Mouse (Mus musculus) lung, adult 2 months (tissue): ENCODE data around the gene Prdm16. TPM values are rescaled to one million over a fixed set of nuclear protein-coding genes. Genes with fewer than 3 reads are reported as not detected.

Experiments
- DNase-seq: peaks from one replicate; pipeline ENCODE4 v3.0.0; 2022
- H3K4me1 ChIP-seq: fragments of 200-500 bp; 2 replicates; pipeline ENCODE4 v1.6.1; 2011; ENCODE audit warnings: low read length; ENCODE audit not compliant: control insufficient read depth, insufficient read depth
- H3K4me3 ChIP-seq: fragments of 200-500 bp; replicated peaks from 2 replicates; pipeline ENCODE3; 2011; ENCODE audit warnings: low read depth, mild to moderate bottlenecking, control low read depth, low read length; ENCODE audit errors: extremely low read depth
- CTCF ChIP-seq: fragments of 200-500 bp; IDR thresholded peaks from 2 replicates; pipeline ENCODE4 v1.5.1; 2011; ENCODE audit warnings: mild to moderate bottlenecking, low read length, control low read depth; ENCODE audit not compliant: insufficient read depth
- POLR2A ChIP-seq: fragments of 200-500 bp; IDR thresholded peaks from 2 replicates; pipeline ENCODE4 v1.6.1; 2011; ENCODE audit warnings: low read depth, mild to moderate bottlenecking, control low read depth, low read length, borderline replicate concordance; ENCODE audit errors: extremely low read depth
- WGBS: fragments of 180-500 bp; shearing (Covaris S2); methylation state at CpG from one replicate; pipeline ENCODE4 v1.1.7; 2018; 5-methylcytosine and 5-hydroxymethylcytosine counted together
- polyA plus RNA-seq: library from polyadenylated mRNA; depleted of rRNA; stranded (reverse); fragments of >200 nt; gene quantifications from 2 replicates; pipeline ENCODE4 v1.2.3, GENCODE M21; 2012

The Prdm16 gene
- polyA plus RNA-seq, 1 experiment, result 18.3 TPM

DNA sequence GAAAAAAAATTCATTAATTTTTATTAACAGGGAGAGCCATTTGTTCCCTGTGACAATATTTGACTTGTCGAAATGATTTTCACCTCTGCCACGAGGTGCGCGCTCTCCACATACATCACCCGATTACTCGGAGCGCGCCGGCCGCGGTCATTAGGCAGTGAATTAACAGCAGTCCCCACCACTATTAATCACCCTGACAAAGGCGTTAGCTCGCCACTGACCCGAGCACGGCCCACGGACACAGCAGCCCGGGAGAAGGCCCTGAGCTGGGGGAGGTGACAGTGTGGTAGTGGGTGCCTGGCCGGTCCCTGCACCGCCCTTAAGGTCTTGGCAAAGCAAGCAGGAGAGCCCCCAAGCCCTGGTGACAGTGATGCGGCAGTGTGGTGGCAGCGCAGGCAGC is 92.8 kb downstream of the Prdm16 start:
- no peak for DNase-seq
- Histone ChIP-seq H3K4me3 (no peak overlapping the region), H3K4me1 (0 out of 2 replicates have a peak, but pooled peaks cover 3% of the 10 kb centered on the region)
- WGBS, result 39% methylated on average over 21 of the region's 21 CpGs
- TF ChIP-seq POLR2A, result no peak
- no peak for TF ChIP-seq CTCF

DNA sequence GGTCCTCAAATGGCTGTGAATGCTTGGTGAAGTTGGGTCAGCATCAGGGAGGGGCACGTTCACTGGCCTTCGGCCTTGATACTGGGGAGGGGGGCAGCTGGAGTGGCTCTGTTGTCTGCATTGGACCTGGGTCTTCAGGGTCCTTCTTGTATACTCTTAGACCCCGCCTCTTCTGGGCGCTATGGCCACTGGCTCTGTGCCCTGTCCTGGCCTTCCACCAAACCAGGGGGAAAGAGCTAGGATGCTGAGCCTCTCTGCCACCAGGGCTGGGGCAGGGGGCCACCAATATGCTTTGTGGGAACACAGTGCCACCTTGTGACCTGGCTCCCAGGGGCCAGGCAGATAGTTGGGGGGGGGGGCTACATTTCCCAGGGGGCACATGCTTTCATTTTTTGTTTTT is 93.5 kb downstream of the Prdm16 start:
- Histone ChIP-seq H3K4me3 (no peak overlapping the region), H3K4me1 (0 out of 2 replicates have a peak, but pooled peaks cover 3% of the 10 kb centered on the region)
- WGBS, result 44% methylated on average over 4 of the region's 4 CpGs
- DNase-seq, result no peak
- no peak for TF ChIP-seq CTCF
- no peak for TF ChIP-seq POLR2A

DNA sequence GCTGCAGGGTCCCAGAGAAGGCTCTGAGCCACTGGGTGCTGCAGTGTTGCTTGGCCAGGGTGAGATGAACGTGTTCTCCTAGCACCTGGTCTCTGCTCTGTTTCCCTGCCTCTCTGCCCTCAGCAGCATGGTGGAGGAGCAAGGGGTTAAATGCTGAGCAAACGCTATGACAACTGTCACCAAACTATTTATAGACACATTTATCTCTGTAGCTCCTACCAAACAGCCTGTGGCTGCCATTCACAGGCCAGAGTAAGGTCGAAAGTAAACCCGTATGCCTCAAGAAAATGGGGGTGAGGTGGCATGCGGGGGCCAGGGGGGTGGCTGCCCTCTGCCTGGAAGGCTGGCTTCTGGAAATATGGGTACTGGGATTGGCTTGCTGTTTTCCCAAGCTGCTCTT is 94.1 kb downstream of the Prdm16 start:
- no peak overlapping the region for H3K4me3 ChIP-seq
- 45% methylated on average over 5 of the region's 5 CpGs for WGBS
- TF ChIP-seq POLR2A, result no peak
- TF ChIP-seq CTCF, result no peak
- H3K4me1 ChIP-seq, result 0 out of 2 replicates have a peak, but pooled peaks cover 3% of the 10 kb centered on the region
- DNase-seq, result no peak

DNA sequence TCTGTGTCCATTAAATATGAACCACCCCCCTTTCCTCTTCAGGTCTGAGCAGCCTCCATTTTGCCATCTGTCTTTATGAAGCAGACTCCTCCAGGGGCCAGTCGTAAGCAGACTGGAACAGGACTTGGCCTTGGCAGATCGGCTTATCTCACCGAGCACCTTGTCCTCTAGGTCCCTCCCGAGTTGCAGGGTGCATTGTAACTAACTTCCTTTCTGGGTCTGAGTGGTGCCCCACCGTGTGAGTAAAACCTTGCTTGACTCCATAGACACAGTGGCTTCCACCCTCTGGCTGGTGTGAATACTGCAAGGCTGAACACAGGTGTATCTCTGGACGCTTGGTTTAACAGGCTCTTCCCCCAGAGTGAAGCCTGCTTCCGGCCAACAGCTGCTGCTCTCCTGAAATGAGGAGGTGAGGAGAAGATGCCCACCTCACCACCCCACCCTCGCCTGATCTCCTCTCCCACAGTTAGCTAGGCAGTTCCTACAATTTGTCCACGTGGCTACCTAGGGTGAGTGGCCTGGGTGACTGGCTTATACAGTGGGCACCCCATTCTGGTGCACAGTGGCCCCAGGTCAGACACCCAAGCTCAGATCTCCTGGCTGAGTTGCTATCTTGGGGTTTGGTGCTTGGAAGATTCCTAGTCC is 94.9 kb downstream of the Prdm16 start:
- TF ChIP-seq POLR2A, result no peak
- TF ChIP-seq CTCF, result no peak
- Histone ChIP-seq H3K4me3 (no peak overlapping the region), H3K4me1 (0 out of 2 replicates have a peak, but pooled peaks cover 3% of the 10 kb centered on the region)
- no peak for DNase-seq
- WGBS, result 53% methylated on average over 9 of the region's 9 CpGs

DNA sequence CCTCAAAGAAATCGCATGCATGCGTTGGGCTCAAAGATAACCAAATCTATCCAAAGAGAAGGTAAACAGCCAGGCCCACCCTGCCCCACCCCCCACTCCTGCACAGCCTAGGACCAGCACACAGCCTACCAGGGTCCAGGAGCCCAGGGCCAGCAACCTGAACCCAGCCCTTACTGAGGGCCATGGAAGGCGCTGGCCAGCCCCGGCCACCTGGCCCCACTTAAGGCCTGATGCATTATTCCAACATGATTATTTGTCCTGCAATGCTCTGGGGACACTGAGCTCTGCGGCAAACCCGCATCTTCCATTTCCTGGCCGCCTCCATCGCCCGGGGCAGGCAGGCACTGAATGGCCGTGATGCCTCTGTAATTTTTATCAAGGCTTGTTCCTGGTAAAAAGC is 96.0 kb downstream of the Prdm16 start:
- no peak overlapping the region for H3K4me3 ChIP-seq
- TF ChIP-seq CTCF (no peak), POLR2A (no peak)
- WGBS, result 66% methylated on average over 10 of the region's 10 CpGs
- DNase-seq, result no peak
- H3K4me1 ChIP-seq, result 0 out of 2 replicates have a peak, but pooled peaks cover 3% of the 10 kb centered on the region

DNA sequence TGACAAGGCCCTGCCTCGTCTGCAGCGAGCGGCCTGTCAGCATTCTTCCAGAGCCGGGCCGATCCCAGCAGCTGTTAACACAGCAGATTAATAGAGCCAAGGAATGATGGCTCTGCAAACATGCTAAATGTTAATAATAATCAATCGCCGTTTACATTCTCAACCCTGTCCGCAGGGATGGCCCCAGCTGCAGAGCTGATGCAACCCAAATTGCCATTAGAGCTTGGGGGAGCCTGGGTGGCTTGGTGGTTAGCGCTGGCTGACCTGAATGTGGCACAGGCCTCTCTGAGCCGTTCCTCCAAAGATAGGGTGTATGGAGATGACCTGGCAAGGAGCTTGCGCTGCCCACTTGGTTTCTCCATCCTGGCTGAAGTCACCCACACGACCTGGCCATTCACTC is 97.0 kb downstream of the Prdm16 start:
- H3K4me3 ChIP-seq, result no peak overlapping the region
- DNase-seq, result no peak
- WGBS, result 76% methylated on average over 12 of the region's 12 CpGs
- H3K4me1 ChIP-seq, result 0 out of 2 replicates have a peak, but pooled peaks cover 3% of the 10 kb centered on the region
- TF ChIP-seq CTCF (no peak), POLR2A (no peak)

DNA sequence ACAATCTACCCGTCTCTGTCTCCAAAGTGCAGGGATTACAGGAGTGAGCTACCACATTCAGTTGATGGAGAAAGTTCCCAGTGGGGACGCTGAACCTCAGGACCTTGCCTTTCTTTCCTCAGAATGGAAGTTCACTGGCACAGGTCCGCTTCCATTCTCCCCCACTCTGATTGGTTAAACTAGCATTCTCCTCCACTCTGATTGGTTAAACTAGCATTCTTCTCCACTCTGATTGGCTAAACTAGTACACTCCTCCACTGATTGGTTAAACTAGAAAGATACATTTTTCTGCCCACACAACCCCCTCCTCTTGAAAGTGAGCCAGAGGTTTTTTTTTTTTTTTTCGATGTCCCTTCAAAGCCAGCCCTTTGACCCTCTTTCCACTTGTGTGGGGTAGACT is 97.9 kb downstream of the Prdm16 start:
- 0 out of 2 replicates have a peak, but pooled peaks cover 3% of the 10 kb centered on the region for H3K4me1 ChIP-seq
- DNase-seq, result no peak
- WGBS, result 81% methylated on average over 4 of the region's 4 CpGs
- no peak for TF ChIP-seq CTCF
- no peak for TF ChIP-seq POLR2A
- no peak overlapping the region for H3K4me3 ChIP-seq

DNA sequence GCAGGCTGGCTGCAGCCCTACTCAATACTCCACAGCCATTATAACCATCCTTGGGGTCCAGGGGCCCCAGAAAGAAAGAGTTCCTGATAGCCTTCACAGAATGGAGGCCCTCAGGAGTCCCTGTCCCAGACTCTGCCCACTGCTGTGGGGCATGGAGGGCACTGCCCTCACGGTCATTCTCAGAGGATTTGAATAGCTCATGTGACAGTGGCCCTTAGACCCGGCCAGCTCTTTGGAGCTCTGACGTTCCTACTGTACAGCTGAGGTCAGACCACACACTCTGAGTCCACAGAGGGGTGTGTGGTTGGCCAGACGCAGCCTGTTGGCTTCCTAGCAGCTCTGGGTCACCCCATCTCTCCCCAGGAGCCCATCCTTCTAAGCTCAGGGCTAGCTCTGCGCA is 100.6 kb downstream of the Prdm16 start:
- 62% methylated on average over 5 of the region's 5 CpGs for WGBS
- no peak for TF ChIP-seq POLR2A
- TF ChIP-seq CTCF, result no peak
- H3K4me3 ChIP-seq, result no peak overlapping the region
- no peaks in the 10 kb centered on the region for H3K4me1 ChIP-seq
- DNase-seq, result no peak

DNA sequence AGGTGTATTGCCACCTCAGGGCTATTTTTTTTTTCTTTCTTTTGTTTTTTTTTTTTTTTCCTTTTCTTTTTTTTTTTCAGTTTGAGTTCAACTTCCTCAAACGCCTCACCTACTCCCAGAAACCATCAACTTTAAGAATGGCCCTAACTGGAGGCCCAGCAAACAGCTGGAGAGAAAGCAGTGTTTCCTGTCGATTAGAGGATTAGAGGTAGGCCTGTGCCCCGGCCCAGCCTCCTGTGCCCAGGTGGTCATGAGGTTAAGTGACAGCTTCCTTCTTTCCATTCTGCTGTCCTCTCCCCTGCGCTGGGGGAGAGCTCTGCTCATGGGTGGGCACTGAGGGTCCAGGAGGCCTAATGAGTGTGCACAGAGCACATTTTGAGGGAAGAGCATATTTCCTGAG is 105.3 kb downstream of the Prdm16 start:
- TF ChIP-seq CTCF (no peak), POLR2A (no peak)
- no peak for DNase-seq
- WGBS, result 32% methylated on average over 4 of the region's 4 CpGs
- H3K4me3 ChIP-seq, result no peak overlapping the region
- H3K4me1 ChIP-seq, result peaks cover 3% of the 10 kb centered on the region; the same call in 1 of the 2 replicates

DNA sequence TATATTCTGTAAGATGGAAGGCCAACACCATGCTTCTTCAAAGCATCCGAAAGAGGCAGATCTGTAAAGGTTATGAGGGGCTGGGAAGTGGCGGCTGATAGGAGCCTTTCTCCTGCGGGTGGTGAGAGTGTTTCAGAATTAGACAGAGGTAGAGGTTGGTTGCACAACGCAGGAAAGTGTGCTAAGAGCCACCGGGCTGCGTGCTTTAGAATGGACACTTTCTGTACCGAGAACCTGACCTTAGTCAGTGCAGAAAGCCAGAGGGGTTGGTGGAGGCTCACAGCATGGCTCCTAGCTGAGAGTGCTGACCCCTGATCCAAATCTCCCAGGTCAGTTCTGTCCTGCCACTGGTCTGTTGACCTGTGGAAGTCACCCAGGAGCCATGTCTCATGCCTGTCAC is 106.3 kb downstream of the Prdm16 start:
- DNase-seq, result no peak
- peaks cover 7% of the 10 kb centered on the region for H3K4me1 ChIP-seq
- TF ChIP-seq CTCF, result no peak
- TF ChIP-seq POLR2A, result no peak
- no peak overlapping the region for H3K4me3 ChIP-seq
- WGBS, result 57% methylated on average over 7 of the region's 7 CpGs
